Mouse (Mus musculus) G1E-ER4 (cell line): ENCODE results near the gene Dpy30. TPM values are rescaled to one million over a fixed set of nuclear protein-coding genes. Genes with fewer than 3 reads are reported as not detected.

Experiments used
- GATA1 ChIP-seq: IDR thresholded peaks from one replicate; pipeline ENCODE4 v1.8.0; 2012; ENCODE audit warnings: low read length, inconsistent platforms
- polyA plus RNA-seq: library from polyadenylated mRNA; stranded (reverse); fragments of >175 nt; gene quantifications from 2 replicates; pipeline ENCODE4 v1.2.3, GENCODE M21; 2012

Dpy30 gene
- polyA plus RNA-seq, 1 experiment: 101 TPM

- TF ChIP-seq GATA1: no peak
Measured at GRCm38 (mm10) chr17:74295026-74295970, 28.4 kb downstream of the Dpy30 start, which contains the start of gene Memo1. Gene Memo1 (minus strand): TSS chr17:74295521.

- TF ChIP-seq GATA1: no peak
Measured at GRCm38 (mm10) chr17:74294426-74295025, 29.2 kb downstream of the Dpy30 start.

- no peak for TF ChIP-seq GATA1
Measured at GRCm38 (mm10) chr17:74293687-74294425, 29.9 kb downstream of the Dpy30 start.

- TF ChIP-seq GATA1: no peak
Measured at GRCm38 (mm10) chr17:74291640-74292361, 31.9 kb downstream of the Dpy30 start.

- TF ChIP-seq GATA1: no peak
Measured at GRCm38 (mm10) chr17:74290869-74291268, 32.9 kb downstream of the Dpy30 start.

GRCm38 (mm10) chr17:74290198-74290597, 33.5 kb downstream of the Dpy30 start:
- TF ChIP-seq GATA1: no peak

GRCm38 (mm10) chr17:74288626-74289025, 35.1 kb downstream of the Dpy30 start:
- no peak for TF ChIP-seq GATA1

GRCm38 (mm10) chr17:74286140-74286730, 37.5 kb downstream of the Dpy30 start:
- no peak for TF ChIP-seq GATA1

- TF ChIP-seq GATA1: no peak
Measured at GRCm38 (mm10) chr17:74285730-74286129, 38.0 kb downstream of the Dpy30 start.

- TF ChIP-seq GATA1: peak; percentile 19
Measured at GRCm38 (mm10) chr17:74284397-74285115, 39.2 kb downstream of the Dpy30 start.

GRCm38 (mm10) chr17:74282024-74282423, 41.7 kb downstream of the Dpy30 start:
- TF ChIP-seq GATA1: no peak

GRCm38 (mm10) chr17:74278966-74279869, 44.5 kb downstream of the Dpy30 start:
- TF ChIP-seq GATA1: no peak

GRCm38 (mm10) chr17:74274471-74274870, 49.3 kb downstream of the Dpy30 start:
- no peak for TF ChIP-seq GATA1

- no peak for TF ChIP-seq GATA1
Measured at GRCm38 (mm10) chr17:74272683-74273205, 51.0 kb downstream of the Dpy30 start.
